Mouse (Mus musculus): ENCODE data around the gene Msh2.

GRCm38 (mm10) chr17:87672677-87673286 lies 652 bp downstream of the Msh2 start:
- TF ChIP-seq ZNF384 (IDR thresholded peaks at IDR 0.05; ENCODE audit: low read depth, low read length) (no peak), CTCF (IDR thresholded peaks at IDR 0.05 in 2 of 3, conservative IDR thresholded peaks at IDR 0.05 in 1 of 3; ENCODE audit: control insufficient read depth in 1 of 3, insufficient read depth in 1 of 3, low read depth in 2 of 3, low read length in 3 of 3, poor library complexity in 1 of 3, severe bottlenecking in 1 of 3) (no peak), UBTF (IDR thresholded peaks at IDR 0.05; ENCODE audit: borderline replicate concordance, insufficient read depth, low read depth, low read length) (no peak)

All from MEL (cell line).